Mouse (Mus musculus) G1E-ER4 (cell line): ENCODE results near the gene Vdr. TPM values are rescaled to one million over a fixed set of nuclear protein-coding genes. Genes with fewer than 3 reads are reported as not detected.

Source experiments
- GATA1 ChIP-seq: IDR thresholded peaks from one replicate; pipeline ENCODE4 v1.8.0; 2012; ENCODE audit warnings: low read length, inconsistent platforms
- polyA plus RNA-seq: library from polyadenylated mRNA; stranded (reverse); fragments of >175 nt; gene quantifications from 2 replicates; pipeline ENCODE4 v1.2.3, GENCODE M21; 2012

Gene Vdr
- polyA plus RNA-seq, 1 experiment: not detected

DNA sequence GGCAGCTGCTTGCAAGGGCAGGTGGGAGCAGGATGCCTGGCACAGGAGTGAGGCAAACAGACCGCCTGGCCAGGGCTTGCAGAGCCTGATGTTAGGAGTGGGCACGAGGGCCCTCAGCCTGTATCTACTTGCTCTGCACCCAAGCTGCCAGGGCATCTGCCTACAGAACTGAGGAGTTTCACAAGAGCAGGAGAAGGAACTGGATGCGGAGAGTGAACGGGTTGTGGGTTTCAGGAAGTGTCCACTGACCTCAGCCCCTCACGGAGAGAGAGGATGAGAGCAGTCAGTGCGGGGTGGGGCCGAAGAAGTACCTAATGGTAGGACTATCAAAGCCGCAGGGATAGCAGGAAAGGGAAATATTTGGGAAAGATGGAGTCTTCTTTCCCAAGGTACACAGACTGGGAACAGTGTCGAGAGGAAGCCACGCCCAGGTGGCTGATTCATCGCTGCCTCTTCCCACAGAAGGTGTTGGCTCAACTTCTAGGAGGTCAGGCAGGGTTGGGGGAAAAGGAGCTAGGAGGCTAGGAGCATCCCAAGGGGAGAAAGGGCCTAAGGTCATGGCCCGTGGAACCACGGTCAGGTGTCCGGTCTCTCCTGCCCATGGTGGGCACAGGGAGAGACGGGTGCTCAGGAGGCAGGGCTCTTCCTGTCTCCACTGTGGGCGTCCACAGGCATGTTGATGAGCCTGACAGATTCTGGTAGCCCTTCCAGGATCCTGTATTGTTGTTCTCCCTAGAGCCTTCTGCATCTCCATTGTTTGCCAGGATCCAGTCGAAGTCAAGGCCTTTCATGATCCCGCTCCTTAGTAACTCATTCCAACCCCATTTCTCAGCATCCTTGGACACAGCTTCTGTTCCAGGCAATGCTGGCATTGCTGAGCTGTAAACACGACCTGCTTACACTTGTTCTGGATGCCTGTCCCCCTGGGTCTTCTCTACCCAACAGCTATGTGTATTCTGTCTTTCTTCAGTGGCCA, 39.1 kb downstream of the Vdr start:
- TF ChIP-seq GATA1: no peak

DNA sequence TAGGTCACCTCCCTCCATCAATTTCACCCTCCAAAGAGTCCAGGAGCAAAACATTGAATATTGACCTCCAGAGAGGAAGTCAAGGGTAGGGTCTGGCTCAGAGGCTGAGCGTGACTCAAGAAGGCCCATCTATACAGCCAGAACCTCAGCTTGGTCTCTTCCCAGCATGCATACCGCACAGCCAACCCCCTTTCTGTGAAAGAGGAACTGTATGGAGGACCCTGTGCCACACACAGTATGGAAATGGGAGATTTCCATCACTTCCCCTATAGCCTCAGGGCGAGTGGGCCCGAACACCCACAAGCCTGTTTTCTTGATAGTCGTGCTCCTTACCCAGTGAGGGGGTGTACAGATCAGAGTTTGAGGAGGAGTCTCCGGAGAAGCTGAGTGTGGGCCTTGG, 41.4 kb downstream of the Vdr start:
- no peak for TF ChIP-seq GATA1

GRCm38 (mm10) chr15:97865988-97866387, 44.4 kb downstream of the Vdr start:
- no peak for TF ChIP-seq GATA1

- TF ChIP-seq GATA1: no peak
Observed at GRCm38 (mm10) chr15:97865175-97865574, 45.3 kb downstream of the Vdr start.

GRCm38 (mm10) chr15:97864361-97865045, 45.9 kb downstream of the Vdr start:
- no peak for TF ChIP-seq GATA1

- TF ChIP-seq GATA1: no peak
Observed at GRCm38 (mm10) chr15:97863494-97863881, 46.9 kb downstream of the Vdr start.

DNA sequence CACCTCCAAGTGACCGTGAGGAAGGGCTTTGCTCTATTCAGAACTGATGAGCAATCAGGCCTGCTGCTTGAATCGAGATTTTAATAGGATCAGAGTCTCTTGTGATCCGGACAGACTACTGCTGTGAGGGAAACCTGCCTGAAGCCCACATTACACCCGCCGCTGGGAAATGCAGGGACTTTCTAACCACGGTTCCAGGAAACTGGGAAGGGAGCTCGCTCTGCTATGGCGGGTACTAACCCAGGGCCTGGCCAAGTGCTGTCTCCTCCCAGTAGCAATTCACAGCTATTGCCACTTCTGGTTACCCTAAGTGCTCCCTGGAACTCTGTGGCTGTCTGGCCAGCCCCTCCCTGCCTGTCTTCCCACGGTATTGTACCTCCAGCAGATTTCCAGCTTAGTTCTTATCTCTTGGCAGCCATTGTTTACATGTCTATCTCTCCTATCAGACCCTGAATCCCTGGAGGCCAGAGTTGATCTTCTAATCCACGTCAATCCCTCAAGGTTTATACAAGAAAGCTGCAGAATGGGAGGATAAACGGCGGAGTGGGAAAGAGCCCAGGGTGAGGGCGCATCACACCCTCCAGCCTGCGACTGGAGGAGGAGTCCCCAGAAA, 47.4 kb downstream of the Vdr start:
- TF ChIP-seq GATA1: no peak

GRCm38 (mm10) chr15:97860353-97860752, 50.1 kb downstream of the Vdr start:
- no peak for TF ChIP-seq GATA1

DNA sequence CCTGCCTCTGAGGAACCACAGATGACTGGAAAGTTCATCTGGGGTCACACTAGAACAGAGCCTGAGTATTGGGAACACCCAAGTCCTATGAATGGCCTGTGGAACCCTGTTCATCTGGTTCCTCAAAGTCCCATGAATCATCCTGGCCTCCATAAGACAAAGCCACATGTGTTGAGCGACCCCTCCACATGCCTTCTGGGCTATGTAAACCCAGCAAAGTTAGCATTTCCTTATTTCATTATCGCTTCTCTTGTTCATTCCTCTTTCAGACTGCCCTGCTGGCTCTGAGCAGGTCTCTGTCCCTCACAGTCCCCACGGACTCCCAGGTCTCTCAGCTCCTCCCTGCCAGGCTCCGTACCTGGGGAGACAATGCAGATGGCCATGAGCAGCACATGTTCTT, 52.0 kb downstream of the Vdr start:
- no peak for TF ChIP-seq GATA1

- no peak for TF ChIP-seq GATA1
Observed at GRCm38 (mm10) chr15:97854551-97854950, 55.9 kb downstream of the Vdr start.

DNA sequence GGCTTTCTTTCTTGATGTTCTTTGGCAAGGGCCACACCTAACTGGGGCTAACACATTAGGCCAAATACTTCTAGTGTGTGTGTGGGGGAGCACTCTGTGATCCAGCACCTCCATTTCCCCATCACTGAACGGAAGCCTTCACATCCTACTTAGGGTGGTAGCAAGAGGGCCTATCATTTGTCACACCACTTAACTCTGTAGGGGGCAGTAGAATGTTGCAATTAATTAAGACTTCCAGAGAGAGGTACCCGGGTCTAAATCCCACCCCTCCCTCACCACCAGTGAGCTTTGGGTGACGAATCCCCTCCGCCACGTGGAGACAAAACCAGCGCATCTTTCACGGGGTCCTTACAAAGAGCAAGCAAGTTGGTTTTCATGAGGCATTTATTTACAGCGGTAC, 56.4 kb downstream of the Vdr start:
- TF ChIP-seq GATA1: no peak

GRCm38 (mm10) chr15:97852291-97852690, 58.1 kb downstream of the Vdr start:
- TF ChIP-seq GATA1: no peak

DNA sequence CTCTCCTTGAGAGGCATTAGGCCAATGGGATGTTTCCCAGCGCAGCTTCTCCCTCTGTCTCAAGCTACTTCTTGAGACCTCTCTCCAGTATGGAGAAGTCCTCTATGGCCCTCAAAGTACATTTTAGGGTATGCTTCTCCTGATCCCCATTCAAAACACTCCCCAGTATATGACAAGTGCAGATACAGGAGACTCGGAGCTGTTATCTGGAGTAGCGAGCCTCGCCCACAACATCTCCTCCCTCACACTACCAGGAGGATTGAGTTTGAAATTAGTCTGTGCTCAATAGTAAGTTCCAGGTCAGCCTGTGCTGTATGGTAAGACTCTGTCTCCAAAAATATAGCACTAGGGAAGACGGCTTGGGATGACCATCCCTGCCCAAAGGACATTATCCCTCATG, 59.4 kb downstream of the Vdr start:
- TF ChIP-seq GATA1: no peak

DNA sequence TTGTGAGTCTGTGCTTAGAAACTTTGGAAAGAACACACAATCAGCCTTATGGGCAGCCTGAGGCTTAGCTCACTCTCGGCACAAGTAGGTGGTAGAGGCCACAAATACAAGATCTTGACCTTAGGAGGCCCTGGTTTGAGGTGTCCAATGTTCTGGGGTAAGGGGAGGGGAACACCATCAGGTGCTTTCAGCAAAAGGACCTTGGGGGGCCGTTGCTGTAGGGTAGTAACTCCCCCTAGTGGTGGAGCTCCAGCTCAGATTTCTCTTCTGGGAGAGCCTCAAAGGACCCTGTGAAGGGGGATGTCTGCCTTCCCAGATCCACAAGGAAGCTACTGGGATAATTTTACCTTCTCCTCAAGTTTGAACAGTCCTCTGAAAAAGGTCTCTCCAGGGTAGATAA, 60.0 kb downstream of the Vdr start:
- TF ChIP-seq GATA1: no peak

DNA sequence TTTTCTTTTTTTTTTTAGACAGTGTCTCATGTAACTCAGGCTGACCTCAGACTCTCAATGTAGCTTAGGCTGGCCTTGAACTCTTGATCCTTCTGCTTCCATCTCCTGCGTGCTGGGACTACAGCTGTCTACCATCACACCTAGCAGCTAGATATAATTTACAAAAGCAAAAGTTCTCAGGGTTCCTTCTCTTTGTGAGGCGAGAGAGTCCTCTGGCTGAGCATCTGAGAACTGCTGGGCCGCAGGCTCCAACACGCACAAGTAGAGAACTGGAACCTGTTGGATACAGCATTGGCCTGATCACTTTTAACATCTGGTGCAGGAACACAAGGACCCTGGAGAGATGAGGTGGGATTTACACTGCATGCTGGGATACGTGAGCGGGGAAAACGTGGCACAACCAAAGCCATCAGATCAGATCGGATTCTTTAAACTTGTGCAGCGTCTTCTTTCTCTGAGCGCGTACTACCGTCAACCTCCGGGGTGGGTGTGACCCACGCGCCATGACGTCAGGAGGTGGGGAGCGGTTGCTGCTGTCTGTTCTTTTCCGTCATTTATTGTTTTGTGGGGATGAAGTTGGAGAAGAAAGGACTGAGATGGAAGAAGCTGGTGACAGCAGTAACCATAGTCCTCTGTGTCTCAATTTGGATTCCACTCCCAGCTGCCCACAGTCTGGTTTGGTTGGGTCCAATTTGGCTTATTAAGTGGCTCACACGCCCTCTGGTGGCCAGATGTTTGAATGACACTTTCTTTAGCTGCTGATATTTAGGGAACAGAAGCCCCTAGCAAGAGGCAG, 61.1 kb downstream of the Vdr start:
- no peak for TF ChIP-seq GATA1
